Mouse (Mus musculus): ENCODE data around the gene Syt12. TPM values are rescaled to one million over a fixed set of nuclear protein-coding genes. Genes with fewer than 3 reads are reported as not detected.

The Syt12 gene
- total and polyA plus RNA-seq, 2 experiments from 2014 or later = 7.0 to 12.2 TPM

DNA sequence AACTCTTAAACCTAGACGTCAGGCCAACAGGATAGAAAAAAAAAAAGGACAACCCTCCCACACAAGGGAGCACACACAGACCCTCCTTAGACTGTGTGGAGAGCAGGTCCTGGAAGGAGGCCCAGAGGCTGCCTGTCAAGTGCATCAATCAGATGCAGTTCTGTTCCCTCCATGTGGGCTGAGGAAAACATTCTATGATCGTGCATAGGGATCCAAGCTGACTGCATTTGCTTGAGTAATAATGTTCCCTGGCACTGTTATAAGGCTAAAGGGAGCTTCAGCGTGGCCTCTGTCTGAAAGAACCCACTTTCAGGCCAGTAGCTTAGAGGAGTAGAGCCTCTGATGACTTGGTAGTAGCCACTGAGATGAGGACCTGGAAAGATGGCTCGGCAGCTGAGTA lies 24.7 kb downstream of the Syt12 start:
- ATAC-seq (ENCODE audit: low FRiP score) (no peak), DNase-seq (ENCODE audit: low spot score) (no peak)
- Histone ChIP-seq H3K4me2 (ENCODE audit: low read depth, low read length, poor library complexity, severe bottlenecking) (no peak overlapping the region), H3K27me3 (ENCODE audit: insufficient read depth, low read length) (peaks cover 4% of the 10 kb centered on the region; the same call in 1 of the 2 replicates), H3K4me3 (ENCODE audit: low read depth, low read length) (no peak overlapping the region), H3K9me3 (ENCODE audit: low read length) (no peaks in the 10 kb centered on the region), H3K9ac (replicated peaks; ENCODE audit: low read length, poor library complexity, severe bottlenecking) (no peak overlapping the region), H3K27ac (ENCODE audit: low read depth, low read length) (no peak overlapping the region), H3K4me1 (ENCODE audit: insufficient read depth, low read length) (no peaks in the 10 kb centered on the region), H3K36me3 (ENCODE audit: insufficient read depth, low read length) (no peaks in the 10 kb centered on the region)
- 42% methylated on average over 4 of the region's 4 CpGs for WGBS
- TF ChIP-seq CTCF (IDR thresholded peaks at IDR 0.05) = no peak

DNA sequence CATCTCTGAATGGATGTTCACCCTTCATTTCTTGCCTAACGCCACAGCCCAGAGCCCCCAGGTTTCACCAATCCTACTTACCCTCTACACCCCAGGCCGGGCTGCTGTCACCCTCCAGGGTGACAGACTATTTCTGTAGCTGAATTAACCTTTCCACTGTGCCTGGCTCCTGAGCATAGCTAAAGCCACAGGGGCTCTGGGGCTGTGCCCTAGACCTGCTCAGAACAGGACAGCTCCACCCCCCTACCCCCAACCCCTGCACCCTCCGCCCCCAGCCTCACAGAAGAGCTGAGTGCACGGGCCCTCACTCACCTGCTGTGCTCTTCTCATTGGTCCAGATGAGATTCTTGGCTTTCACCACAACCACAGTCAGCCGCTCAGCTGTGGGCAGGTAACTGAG lies 25.3 kb downstream of the Syt12 start:
- WGBS = 20% methylated on average over 4 of the region's 5 CpGs
- TF ChIP-seq CTCF (IDR thresholded peaks at IDR 0.05) = no peak
- H3K36me3 ChIP-seq (ENCODE audit: insufficient read depth, low read length) = no peaks in the 10 kb centered on the region

DNA sequence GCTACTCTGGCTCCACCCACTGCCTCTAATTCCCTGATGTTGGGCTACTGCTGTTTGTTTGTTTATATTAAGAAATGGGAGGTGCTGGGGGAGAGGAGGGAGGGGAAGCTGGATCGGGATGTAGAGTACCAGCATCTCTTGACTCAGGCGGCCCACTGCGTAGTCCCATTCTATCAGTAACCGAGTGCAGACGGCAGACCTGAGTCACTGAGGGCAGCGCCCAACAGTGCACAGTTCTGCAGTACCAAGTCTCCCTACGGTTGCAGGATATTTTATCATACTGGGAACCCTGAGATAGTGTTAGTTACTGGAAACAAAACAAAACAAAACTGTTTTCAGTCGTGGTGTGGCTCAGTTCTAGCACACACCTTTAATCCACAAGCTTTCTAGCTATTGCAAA lies 26.1 kb downstream of the Syt12 start:
- no peaks in the 10 kb centered on the region for H3K9me3 ChIP-seq (ENCODE audit: low read length)
- no peak for ATAC-seq (ENCODE audit: low FRiP score)
- TF ChIP-seq CTCF (IDR thresholded peaks at IDR 0.05) = no peak

More for the DNA sequence above, 25.3 kb downstream of the Syt12 start:
- Histone ChIP-seq H3K4me3 (ENCODE audit: low read depth, low read length) (no peak overlapping the region), H3K4me1 (ENCODE audit: insufficient read depth, low read length) (no peaks in the 10 kb centered on the region), H3K4me2 (ENCODE audit: low read depth, low read length, poor library complexity, severe bottlenecking) (no peak overlapping the region), H3K9ac (replicated peaks; ENCODE audit: low read length, poor library complexity, severe bottlenecking) (no peak overlapping the region), H3K9me3 (ENCODE audit: low read length) (no peaks in the 10 kb centered on the region), H3K27ac (ENCODE audit: low read depth, low read length) (no peak overlapping the region), H3K27me3 (ENCODE audit: insufficient read depth, low read length) (peaks cover 4% of the 10 kb centered on the region; the same call in 1 of the 2 replicates)
- DNase-seq (ENCODE audit: low spot score) (no peak), ATAC-seq (ENCODE audit: low FRiP score) (no peak)

DNA sequence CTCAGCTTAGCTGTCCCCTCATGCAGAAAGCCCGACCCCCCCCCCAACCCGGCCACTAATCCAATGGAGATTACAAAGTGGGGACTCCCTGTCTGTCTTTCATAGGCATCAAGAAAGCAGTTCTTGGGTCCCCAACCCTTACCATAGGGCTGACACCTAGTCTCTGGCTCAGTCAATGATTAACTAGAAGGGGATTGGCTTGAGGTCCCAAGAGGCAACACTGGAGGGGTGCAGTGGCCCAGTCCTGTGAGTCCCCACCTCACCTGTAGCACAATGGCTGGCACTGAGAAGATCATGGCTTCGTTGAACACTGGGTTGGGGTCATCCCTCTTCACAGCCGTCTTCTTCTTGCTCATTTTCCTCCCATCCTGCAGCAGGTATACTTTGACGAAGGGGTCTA lies 26.6 kb downstream of the Syt12 start:
- 69% methylated on average over 5 of the region's 5 CpGs for WGBS
- ATAC-seq (ENCODE audit: low FRiP score) = no peak

More for the DNA sequence above, 26.1 kb downstream of the Syt12 start:
- H3K4me1 ChIP-seq (ENCODE audit: insufficient read depth, low read length) = no peaks in the 10 kb centered on the region
- H3K9ac ChIP-seq (replicated peaks; ENCODE audit: low read length, poor library complexity, severe bottlenecking) = no peak overlapping the region
- 65% methylated on average over 8 of the region's 8 CpGs for WGBS
- H3K27me3 ChIP-seq (ENCODE audit: insufficient read depth, low read length) = no peaks in the 10 kb centered on the region
- H3K4me2 ChIP-seq (ENCODE audit: low read depth, low read length, poor library complexity, severe bottlenecking) = no peak overlapping the region
- no peak overlapping the region for H3K4me3 ChIP-seq (ENCODE audit: low read depth, low read length)
- H3K36me3 ChIP-seq (ENCODE audit: insufficient read depth, low read length) = no peaks in the 10 kb centered on the region
- H3K27ac ChIP-seq (ENCODE audit: low read depth, low read length) = no peak overlapping the region
- no peak for DNase-seq (ENCODE audit: low spot score)

DNA sequence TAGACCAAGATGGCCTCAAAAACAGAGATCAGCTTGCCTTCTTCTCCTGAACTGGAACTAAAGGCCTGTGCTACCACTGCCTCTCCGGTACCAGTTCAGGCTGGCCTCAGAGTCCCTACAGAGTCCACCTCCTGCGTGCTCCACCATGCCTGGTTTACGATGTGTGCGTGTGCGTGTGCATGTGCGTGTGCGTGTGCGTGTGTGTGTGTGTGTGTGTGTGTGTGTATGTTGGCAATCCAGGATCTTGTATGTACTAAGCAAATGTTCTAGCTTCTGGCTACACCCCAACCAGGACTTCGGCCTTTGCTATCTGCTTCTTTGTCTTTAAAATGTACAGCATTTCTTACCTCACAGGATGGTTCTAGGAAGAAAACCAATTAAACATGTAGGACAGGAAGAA lies 28.0 kb downstream of the Syt12 start:
- no peaks in the 10 kb centered on the region for H3K27me3 ChIP-seq (ENCODE audit: insufficient read depth, low read length)
- no peaks in the 10 kb centered on the region for H3K9me3 ChIP-seq (ENCODE audit: low read length)
- H3K36me3 ChIP-seq (ENCODE audit: insufficient read depth, low read length) = no peaks in the 10 kb centered on the region
- ATAC-seq (ENCODE audit: low FRiP score) (no peak), DNase-seq (ENCODE audit: low spot score) (no peak)
- no peak for TF ChIP-seq CTCF (IDR thresholded peaks at IDR 0.05)
- H3K4me2 ChIP-seq (ENCODE audit: low read depth, low read length, poor library complexity, severe bottlenecking) = no peak overlapping the region
- WGBS = 95% methylated on average over 9 of the region's 9 CpGs
- no peak overlapping the region for H3K4me3 ChIP-seq (ENCODE audit: low read depth, low read length)
- no peak overlapping the region for H3K9ac ChIP-seq (replicated peaks; ENCODE audit: low read length, poor library complexity, severe bottlenecking)
- no peak overlapping the region for H3K27ac ChIP-seq (ENCODE audit: low read depth, low read length)
- no peaks in the 10 kb centered on the region for H3K4me1 ChIP-seq (ENCODE audit: insufficient read depth, low read length)

More for the DNA sequence above, 26.6 kb downstream of the Syt12 start:
- Histone ChIP-seq H3K27me3 (ENCODE audit: insufficient read depth, low read length) (no peaks in the 10 kb centered on the region), H3K27ac (ENCODE audit: low read depth, low read length) (no peak overlapping the region), H3K9ac (replicated peaks; ENCODE audit: low read length, poor library complexity, severe bottlenecking) (no peak overlapping the region), H3K36me3 (ENCODE audit: insufficient read depth, low read length) (no peaks in the 10 kb centered on the region), H3K4me3 (ENCODE audit: low read depth, low read length) (no peak overlapping the region), H3K4me1 (ENCODE audit: insufficient read depth, low read length) (no peaks in the 10 kb centered on the region), H3K9me3 (ENCODE audit: low read length) (no peaks in the 10 kb centered on the region), H3K4me2 (ENCODE audit: low read depth, low read length, poor library complexity, severe bottlenecking) (no peak overlapping the region)
- no peak for TF ChIP-seq CTCF (IDR thresholded peaks at IDR 0.05)
- DNase-seq (ENCODE audit: low spot score) = no peak

DNA sequence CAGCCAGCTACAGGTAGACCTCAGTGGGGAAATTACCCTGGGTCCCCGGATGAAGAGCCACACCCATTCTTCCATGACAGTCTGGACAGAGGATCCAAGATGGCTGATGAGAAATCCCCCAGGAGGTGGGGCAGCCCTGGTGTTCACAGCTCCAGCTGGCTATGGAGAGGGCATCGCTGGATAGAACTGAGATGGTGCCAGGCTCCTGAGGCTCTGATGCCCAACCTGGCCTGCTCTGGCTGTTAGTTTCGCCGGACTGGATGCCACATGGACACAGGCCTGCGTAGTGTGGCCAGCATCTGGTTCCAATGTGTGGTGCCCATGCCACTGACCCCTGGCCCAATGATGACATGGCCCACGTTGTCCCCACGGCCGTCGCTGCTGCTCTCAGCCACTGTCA lies 29.8 kb downstream of the Syt12 start:
- H3K27me3 ChIP-seq (ENCODE audit: insufficient read depth, low read length) = no peaks in the 10 kb centered on the region
- no peaks in the 10 kb centered on the region for H3K4me1 ChIP-seq (ENCODE audit: insufficient read depth, low read length)
- no peak overlapping the region for H3K27ac ChIP-seq (ENCODE audit: low read depth, low read length)
- H3K9ac ChIP-seq (replicated peaks; ENCODE audit: low read length, poor library complexity, severe bottlenecking) = no peak overlapping the region
- no peaks in the 10 kb centered on the region for H3K36me3 ChIP-seq (ENCODE audit: insufficient read depth, low read length)
- H3K9me3 ChIP-seq (ENCODE audit: low read length) = no peaks in the 10 kb centered on the region
- no peak overlapping the region for H3K4me3 ChIP-seq (ENCODE audit: low read depth, low read length)
- DNase-seq (ENCODE audit: low spot score) (no peak), ATAC-seq (ENCODE audit: low FRiP score) (no peak)
- no peak overlapping the region for H3K4me2 ChIP-seq (ENCODE audit: low read depth, low read length, poor library complexity, severe bottlenecking)
- 88% methylated on average over 9 of the region's 9 CpGs for WGBS
- no peak for TF ChIP-seq CTCF (IDR thresholded peaks at IDR 0.05)

Measured in midbrain, postnatal 0 days (tissue).